Mouse (Mus musculus): ENCODE results near the gene Upf2. TPM values are rescaled to one million over a fixed set of nuclear protein-coding genes. Genes with fewer than 3 reads are reported as not detected.
A peak's percentile ranks its signal among the peaks of the same experiment; 100 is the strongest.
"Not testable (repeated sequence)": the region's sequence is repeated elsewhere in the genome, so short reads cannot be mapped to it uniquely, and the experiment has no call there.

Gene Upf2
- polyA plus RNA-seq, 1 experiment from 2014 or later = 5.2 TPM

GRCm38 (mm10) chr2:5943071-5943470 lies 8.2 kb upstream of the Upf2 start:
- Histone ChIP-seq H3K9me3 (ENCODE audit: control insufficient read depth) (no peaks in the 10 kb centered on the region), H3K4me1 (replicated peaks; ENCODE audit: control insufficient read depth, insufficient read depth, low read length) (no peaks in the 10 kb centered on the region), H3K4me2 (replicated peaks; ENCODE audit: low read depth) (peak overlapping the region; percentile 92), H3K36me3 (ENCODE audit: control insufficient read depth, insufficient read depth) (no peaks in the 10 kb centered on the region), H3K9ac (ENCODE audit: low read depth, low read length) (no peak overlapping the region), H3K4me3 (ENCODE audit: low read depth, low read length) (peak overlapping the region; percentile 57), H3K27me3 (replicated peaks; ENCODE audit: control insufficient read depth, insufficient read depth, low read length) (no peaks in the 10 kb centered on the region), H3K27ac (ENCODE audit: low read depth, low read length) (no peak overlapping the region)
- WGBS = 43% methylated on average over 4 of the region's 4 CpGs
- no peak for TF ChIP-seq CTCF (IDR thresholded peaks at IDR 0.05; ENCODE audit: low read depth)
- ATAC-seq = no peak

GRCm38 (mm10) chr2:5945629-5946028 lies 5.6 kb upstream of the Upf2 start:
- 91% methylated on average over 1 of the region's 1 CpGs for WGBS
- no peak overlapping the region for H3K4me2 ChIP-seq (replicated peaks; ENCODE audit: low read depth)
- H3K9me3 ChIP-seq (ENCODE audit: control insufficient read depth) = no peaks in the 10 kb centered on the region
- no peak overlapping the region for H3K9ac ChIP-seq (ENCODE audit: low read depth, low read length)
- H3K36me3 ChIP-seq (ENCODE audit: control insufficient read depth, insufficient read depth) = no peaks in the 10 kb centered on the region
- TF ChIP-seq CTCF (IDR thresholded peaks at IDR 0.05; ENCODE audit: low read depth) = no peak
- ATAC-seq = no peak
- H3K4me1 ChIP-seq (replicated peaks; ENCODE audit: control insufficient read depth, insufficient read depth, low read length) = no peaks in the 10 kb centered on the region
- no peaks in the 10 kb centered on the region for H3K27me3 ChIP-seq (replicated peaks; ENCODE audit: control insufficient read depth, insufficient read depth, low read length)
- no peak overlapping the region for H3K27ac ChIP-seq (ENCODE audit: low read depth, low read length)
- no peak overlapping the region for H3K4me3 ChIP-seq (ENCODE audit: low read depth, low read length)

- Histone ChIP-seq H3K9ac (ENCODE audit: low read depth, low read length) (no peak overlapping the region), H3K27me3 (replicated peaks; ENCODE audit: control insufficient read depth, insufficient read depth, low read length) (no peaks in the 10 kb centered on the region), H3K4me1 (replicated peaks; ENCODE audit: control insufficient read depth, insufficient read depth, low read length) (no peaks in the 10 kb centered on the region), H3K27ac (ENCODE audit: low read depth, low read length) (no peak overlapping the region), H3K9me3 (ENCODE audit: control insufficient read depth) (no peaks in the 10 kb centered on the region), H3K4me3 (ENCODE audit: low read depth, low read length) (no peak overlapping the region), H3K4me2 (replicated peaks; ENCODE audit: low read depth) (no peak overlapping the region), H3K36me3 (ENCODE audit: control insufficient read depth, insufficient read depth) (no peaks in the 10 kb centered on the region)
- 86% methylated on average over 3 of the region's 3 CpGs for WGBS
- no peak for ATAC-seq
- no peak for TF ChIP-seq CTCF (IDR thresholded peaks at IDR 0.05; ENCODE audit: low read depth)
Observed at GRCm38 (mm10) chr2:5946876-5947275, 4.4 kb upstream of the Upf2 start.

- Histone ChIP-seq H3K27ac (ENCODE audit: low read depth, low read length) (no peak overlapping the region), H3K9me3 (ENCODE audit: control insufficient read depth) (no peaks in the 10 kb centered on the region), H3K4me2 (replicated peaks; ENCODE audit: low read depth) (no peak overlapping the region), H3K4me1 (replicated peaks; ENCODE audit: control insufficient read depth, insufficient read depth, low read length) (0 out of 2 replicates have a peak, but pooled peaks cover 3% of the 10 kb centered on the region), H3K9ac (ENCODE audit: low read depth, low read length) (no peak overlapping the region), H3K36me3 (ENCODE audit: control insufficient read depth, insufficient read depth) (no peaks in the 10 kb centered on the region), H3K4me3 (ENCODE audit: low read depth, low read length) (no peak overlapping the region), H3K27me3 (replicated peaks; ENCODE audit: control insufficient read depth, insufficient read depth, low read length) (no peaks in the 10 kb centered on the region)
- no peak for TF ChIP-seq CTCF (IDR thresholded peaks at IDR 0.05; ENCODE audit: low read depth)
- WGBS = 80% methylated on average over 2 of the region's 2 CpGs
- no peak for ATAC-seq
Observed at GRCm38 (mm10) chr2:5948964-5949363, 2.3 kb upstream of the Upf2 start.

GRCm38 (mm10) chr2:5949821-5950220 lies 1.4 kb upstream of the Upf2 start:
- H3K27me3 ChIP-seq (replicated peaks; ENCODE audit: control insufficient read depth, insufficient read depth, low read length); H3K9me3 ChIP-seq (ENCODE audit: control insufficient read depth); H3K27ac ChIP-seq (ENCODE audit: low read depth, low read length); H3K4me1 ChIP-seq (replicated peaks; ENCODE audit: control insufficient read depth, insufficient read depth, low read length); H3K9ac ChIP-seq (ENCODE audit: low read depth, low read length); ATAC-seq; H3K36me3 ChIP-seq (ENCODE audit: control insufficient read depth, insufficient read depth): not testable (repeated sequence)
- Histone ChIP-seq H3K4me3 (ENCODE audit: low read depth, low read length) (peak overlapping the region; percentile 100), H3K4me2 (replicated peaks; ENCODE audit: low read depth) (peak overlapping the region; percentile 89; the same call in 1 of the 2 replicates)
- 88% methylated on average over 9 of the region's 9 CpGs for WGBS

- WGBS = 1% methylated on average over 6 of the region's 6 CpGs
- no peak for TF ChIP-seq CTCF (IDR thresholded peaks at IDR 0.05; ENCODE audit: low read depth)
- H3K36me3 ChIP-seq (ENCODE audit: control insufficient read depth, insufficient read depth) = no peaks in the 10 kb centered on the region
- H3K4me2 ChIP-seq (replicated peaks; ENCODE audit: low read depth) = peak overlapping the region; percentile 89
- 0 out of 2 replicates have a peak, but pooled peaks cover 3% of the 10 kb centered on the region for H3K4me1 ChIP-seq (replicated peaks; ENCODE audit: control insufficient read depth, insufficient read depth, low read length)
- H3K4me3 ChIP-seq (ENCODE audit: low read depth, low read length) = peak overlapping the region; percentile 100
- ATAC-seq = peak; percentile 17
- no peaks in the 10 kb centered on the region for H3K27me3 ChIP-seq (replicated peaks; ENCODE audit: control insufficient read depth, insufficient read depth, low read length)
- peak overlapping the region; percentile 72 for H3K27ac ChIP-seq (ENCODE audit: low read depth, low read length)
- H3K9ac ChIP-seq (ENCODE audit: low read depth, low read length) = peak overlapping the region; percentile 48
- no peaks in the 10 kb centered on the region for H3K9me3 ChIP-seq (ENCODE audit: control insufficient read depth)
Observed at GRCm38 (mm10) chr2:5950305-5950704, 964 bp upstream of the Upf2 start.
